Mouse (Mus musculus) left cerebral cortex, postnatal 25 days (tissue): Measurements from ENCODE around the gene Tmem116. TPM values are rescaled to one million over a fixed set of nuclear protein-coding genes. Genes with fewer than 3 reads are reported as not detected.
"Not testable (repeated sequence)": the region's sequence is repeated elsewhere in the genome, so short reads cannot be mapped to it uniquely, and the experiment has no call there.

ENCODE experiments used
- DNase-seq, 2 experiments: peaks; one replicate each; pipeline ENCODE4 v3.0.0; 2022; ENCODE audit warnings: low spot score in 2 of 2, mixed read lengths in 1 of 2
- intact Hi-C: fragments of 180-260 bp; cut with DNase I; formaldehyde crosslinking; loops from one replicate; pipeline ENCODE4 v1.15.1; 2025
- total RNA-seq, 2 experiments: library from RNA; stranded (reverse); gene quantifications; 2 replicates each; pipeline ENCODE4 v1.2.3; 2021

Tmem116 gene
- total RNA-seq, 2 experiments from 2014 or later = 8.2 to 9.1 TPM

- intact Hi-C loops = no loop called here
- DNase-seq = no peak
These were observed 9.9 kb downstream of the Tmem116 start for GRCm38 (mm10) chr5:121461339-121462170.

- no peak for DNase-seq
- intact Hi-C loops = no loop called here
These were observed 10.4 kb downstream of the Tmem116 start for GRCm38 (mm10) chr5:121462171-121462502.

GRCm38 (mm10) chr5:121462967-121463366, 11.3 kb downstream of the Tmem116 start:
- intact Hi-C loops = no loop called here
- DNase-seq = no peak

GRCm38 (mm10) chr5:121463601-121464250, 12.0 kb downstream of the Tmem116 start:
- no peak for DNase-seq
- intact Hi-C loops = no loop called here

GRCm38 (mm10) chr5:121469566-121469965, 17.9 kb downstream of the Tmem116 start:
- intact Hi-C loops = no loop called here
- DNase-seq = no peak

GRCm38 (mm10) chr5:121472411-121472810, 20.7 kb downstream of the Tmem116 start:
- no peak for DNase-seq
- intact Hi-C loops = no loop called here

- no peak for DNase-seq
- intact Hi-C loops = no loop called here
These were observed 22.9 kb downstream of the Tmem116 start for GRCm38 (mm10) chr5:121474610-121475009.

GRCm38 (mm10) chr5:121476040-121476439, 24.3 kb downstream of the Tmem116 start:
- intact Hi-C loops = no loop called here

GRCm38 (mm10) chr5:121477680-121478079, 26.0 kb downstream of the Tmem116 start:
- peak; percentile 48 to 72 for DNase-seq

More at GRCm38 (mm10) chr5:121476040-121476439, 24.3 kb downstream of the Tmem116 start:
- DNase-seq = no peak

GRCm38 (mm10) chr5:121484801-121485200, 33.1 kb downstream of the Tmem116 start:
- intact Hi-C loops = no loop called here
- no peak for DNase-seq

More at GRCm38 (mm10) chr5:121477680-121478079, 26.0 kb downstream of the Tmem116 start:
- intact Hi-C loops = no loop called here

GRCm38 (mm10) chr5:121493305-121493704, 41.6 kb downstream of the Tmem116 start:
- intact Hi-C loops = no loop called here
- DNase-seq = peak; percentile 53 to 96

- intact Hi-C loops = no loop called here
- no peak for DNase-seq
These were observed 49.0 kb downstream of the Tmem116 start for GRCm38 (mm10) chr5:121500719-121501118.

- intact Hi-C loops = not testable (repeated sequence)
These were observed 49.8 kb downstream of the Tmem116 start for GRCm38 (mm10) chr5:121501424-121501996.

GRCm38 (mm10) chr5:121503231-121503630, 51.5 kb downstream of the Tmem116 start, which contains the start of gene Adam1b:
Gene Adam1b (minus strand): TSS chr5:121503435.
- intact Hi-C loops = no loop called here
- DNase-seq = no peak

More at GRCm38 (mm10) chr5:121501424-121501996, 49.8 kb downstream of the Tmem116 start:
- DNase-seq = not testable (repeated sequence)

GRCm38 (mm10) chr5:121506846-121507245, 55.2 kb downstream of the Tmem116 start:
- DNase-seq = no peak
- intact Hi-C loops = no loop called here

GRCm38 (mm10) chr5:121510009-121510408, 58.3 kb downstream of the Tmem116 start:
- intact Hi-C loops = no loop called here
- no peak for DNase-seq

- no peak for DNase-seq
- intact Hi-C loops = no loop called here
These were observed 67.3 kb downstream of the Tmem116 start for GRCm38 (mm10) chr5:121518983-121519382.

- DNase-seq, intact Hi-C loops: not testable (repeated sequence)
These were observed 68.1 kb downstream of the Tmem116 start for GRCm38 (mm10) chr5:121519758-121520157.

- intact Hi-C loops = no loop called here
- DNase-seq = no peak
These were observed 74.2 kb downstream of the Tmem116 start for GRCm38 (mm10) chr5:121525774-121526450.

- DNase-seq = no peak
- intact Hi-C loops = no loop called here
These were observed 74.8 kb downstream of the Tmem116 start for GRCm38 (mm10) chr5:121526526-121526925.
